8 mouse cellular contexts compared by ENCODE assay signal in genomic region chr11:69332713-69333253, GRCm38 (mm10). TPM values are rescaled to one million over a fixed set of nuclear protein-coding genes. Genes with fewer than 3 reads are reported as not detected.
DNase-seq lines count a peak whose midpoint lies in the region; ATAC-seq and TF ChIP-seq lines count a peak whose summit lies in the region.

No protein-coding gene starts in this region.

- peak overlapping the region; percentile 53 for H3K9ac ChIP-seq in intestine, postnatal 0 days (ENCODE audit: low read depth, low read length)
- H3K9ac ChIP-seq in neural tube, embryonic 13.5 days, result peak overlapping the region; percentile 71; the same call in 1 of the 2 replicates

- no peaks in the 10 kb centered on the region for H3K36me3 ChIP-seq in forebrain, embryonic 10.5 days (replicated peaks)
- no peaks in the 10 kb centered on the region for H3K36me3 ChIP-seq in intestine, postnatal 0 days (ENCODE audit: control insufficient read depth, insufficient read depth)
- H3K36me3 ChIP-seq in neural tube, embryonic 13.5 days, result no peaks in the 10 kb centered on the region

- H3K27ac ChIP-seq in forebrain, embryonic 10.5 days, result peak overlapping the region; percentile 86
- H3K27ac ChIP-seq in intestine, postnatal 0 days (ENCODE audit: low read depth, low read length), result peak overlapping the region; percentile 41; the same call in 1 of the 2 replicates
- peak overlapping the region; percentile 89 for H3K27ac ChIP-seq in neural tube, embryonic 13.5 days (replicated peaks)

- intact Hi-C loops in heart, postnatal 36 days (cut with DNase I), result loop anchor here (5.0 kb wide), 2 partner anchors 55 to 60 kb away; no protein-coding TSS in a partner anchor

- H3K4me2 ChIP-seq in intestine, postnatal 0 days (replicated peaks; ENCODE audit: low read depth), result peak overlapping the region; percentile 79
- peak overlapping the region; percentile 59 for H3K4me2 ChIP-seq in neural tube, embryonic 13.5 days

- H3K4me1 ChIP-seq in forebrain, embryonic 10.5 days, result peaks cover 26% of the 10 kb centered on the region
- H3K4me1 ChIP-seq in intestine, postnatal 0 days (replicated peaks; ENCODE audit: control insufficient read depth, insufficient read depth, low read length), result peaks cover 8% of the 10 kb centered on the region; the same call in 1 of the 2 replicates
- H3K4me1 ChIP-seq in neural tube, embryonic 13.5 days (replicated peaks), result peaks cover 27% of the 10 kb centered on the region

- peak overlapping the region; percentile 59 for H3K4me3 ChIP-seq in forebrain, embryonic 10.5 days
- no peak overlapping the region; the same call in 1 of the 2 replicates for H3K4me3 ChIP-seq in intestine, postnatal 0 days (ENCODE audit: low read depth, low read length)
- H3K4me3 ChIP-seq in neural tube, embryonic 13.5 days, result no peak overlapping the region

- peak; percentile 49 for ATAC-seq in intestine, postnatal 0 days
- no peak for ATAC-seq in neural tube, embryonic 13.5 days (ENCODE audit: low read depth)

- 36% methylated on average over 8 of the region's 8 CpGs for WGBS in forebrain, embryonic 10.5 days
- 20% methylated on average over 8 of the region's 8 CpGs for WGBS in intestine, postnatal 0 days
- WGBS in neural tube, embryonic 13.5 days, result 11% methylated on average over 8 of the region's 8 CpGs

- H3K9me3 ChIP-seq in forebrain, embryonic 10.5 days, result no peaks in the 10 kb centered on the region
- H3K9me3 ChIP-seq in intestine, postnatal 0 days (ENCODE audit: control insufficient read depth), result no peaks in the 10 kb centered on the region
- H3K9me3 ChIP-seq in neural tube, embryonic 13.5 days, result 0 out of 2 replicates have a peak, but pooled peaks cover 4% of the 10 kb centered on the region

- no peak for TF ChIP-seq CTCF in intestine, postnatal 0 days (IDR thresholded peaks at IDR 0.05; ENCODE audit: low read depth)

- H3K27me3 ChIP-seq in forebrain, embryonic 10.5 days (ENCODE audit: poor library complexity, severe bottlenecking), result peaks cover 42% of the 10 kb centered on the region
- H3K27me3 ChIP-seq in intestine, postnatal 0 days (replicated peaks; ENCODE audit: control insufficient read depth, insufficient read depth, low read length), result no peaks in the 10 kb centered on the region
- peaks cover 23% of the 10 kb centered on the region; the same call in 1 of the 2 replicates for H3K27me3 ChIP-seq in neural tube, embryonic 13.5 days

- DNase-seq in kidney, postnatal 10 days, result peak; percentile 62
- no peak for DNase-seq in kidney, adult 9 months
- no peak for DNase-seq in forebrain, embryonic 10.5 days (ENCODE audit: extremely low spot score, low spot score)
- no peak for DNase-seq in frontal cortex, postnatal 36 days (ENCODE audit: low spot score in 2 of 2)
- no peak for DNase-seq in spleen, adult 12 weeks (ENCODE audit: low spot score)
- DNase-seq in heart, postnatal 36 days, result no peak

RNA-seq across cellular contexts. Expression of gene Kcnab3, which starts 6.7 kb away (rescaled TPM):
- polyA plus RNA-seq in forebrain, embryonic 10.5 days (2016; fragmentation: Nextera tagmentation; extraction: Ambion mirVana), result 1.1 and 1.2 TPM in 2 replicates
- 1.3 and 1.4 TPM in 2 replicates for polyA plus RNA-seq in intestine, postnatal 0 days (2015; fragmentation: Nextera tagmentation; extraction: Ambion mirVana)
- polyA plus RNA-seq in neural tube, embryonic 13.5 days (2015; fragmentation: Nextera tagmentation; extraction: Ambion mirVana), result 5.5 and 5.7 TPM in 2 replicates
- total RNA-seq in heart, postnatal 36 days (2021), result under 1 TPM in 1 of 2 experiments, not detected in 1; 0.28 TPM

RNA-seq across cellular contexts. Expression of gene Rnf227, which starts 7.5 kb away (rescaled TPM):
- 17.0 and 19.7 TPM in 2 replicates for polyA plus RNA-seq in forebrain, embryonic 10.5 days (2016; fragmentation: Nextera tagmentation; extraction: Ambion mirVana)
- 7.8 and 7.9 TPM in 2 replicates for polyA plus RNA-seq in intestine, postnatal 0 days (2015; fragmentation: Nextera tagmentation; extraction: Ambion mirVana)
- polyA plus RNA-seq in neural tube, embryonic 13.5 days (2015; fragmentation: Nextera tagmentation; extraction: Ambion mirVana), result 131 and 136 TPM in 2 replicates
- total RNA-seq in heart, postnatal 36 days (2021), result under 1 TPM; 0.27 to 0.89 TPM

RNA-seq across cellular contexts. Expression of gene Trappc1, which starts 9.0 kb away (rescaled TPM):
- 170 and 179 TPM in 2 replicates for polyA plus RNA-seq in forebrain, embryonic 10.5 days (2016; fragmentation: Nextera tagmentation; extraction: Ambion mirVana)
- polyA plus RNA-seq in intestine, postnatal 0 days (2015; fragmentation: Nextera tagmentation; extraction: Ambion mirVana), result 173 and 182 TPM in 2 replicates
- 225 and 229 TPM in 2 replicates for polyA plus RNA-seq in neural tube, embryonic 13.5 days (2015; fragmentation: Nextera tagmentation; extraction: Ambion mirVana)
- 10 to 100 TPM; 54.3 to 60.1 TPM for total RNA-seq in heart, postnatal 36 days (2021)

RNA-seq across cellular contexts. Expression of gene Cntrob, which starts 9.2 kb away (rescaled TPM):
- 37.7 and 44.2 TPM in 2 replicates for polyA plus RNA-seq in forebrain, embryonic 10.5 days (2016; fragmentation: Nextera tagmentation; extraction: Ambion mirVana)
- polyA plus RNA-seq in intestine, postnatal 0 days (2015; fragmentation: Nextera tagmentation; extraction: Ambion mirVana), result 7.4 and 7.9 TPM in 2 replicates
- 20.9 and 21.0 TPM in 2 replicates for polyA plus RNA-seq in neural tube, embryonic 13.5 days (2015; fragmentation: Nextera tagmentation; extraction: Ambion mirVana)
- total RNA-seq in heart, postnatal 36 days (2021), result 1 to 10 TPM; 2.8 to 3.1 TPM

RNA-seq across cellular contexts. Expression of gene Chd3, which starts 36.4 kb away (rescaled TPM):
- polyA plus RNA-seq in forebrain, embryonic 10.5 days (2016; fragmentation: Nextera tagmentation; extraction: Ambion mirVana), result 40.7 and 44.9 TPM in 2 replicates
- polyA plus RNA-seq in intestine, postnatal 0 days (2015; fragmentation: Nextera tagmentation; extraction: Ambion mirVana), result 19.4 and 24.8 TPM in 2 replicates
- polyA plus RNA-seq in neural tube, embryonic 13.5 days (2015; fragmentation: Nextera tagmentation; extraction: Ambion mirVana), result 82.3 and 84.6 TPM in 2 replicates
- 10 to 100 TPM; 21.8 to 22.8 TPM for total RNA-seq in heart, postnatal 36 days (2021)
